Mouse (Mus musculus): ENCODE data around the gene Ptpro. TPM values are rescaled to one million over a fixed set of nuclear protein-coding genes. Genes with fewer than 3 reads are reported as not detected.
"Not testable (repeated sequence)": the region's sequence is repeated elsewhere in the genome, so short reads cannot be mapped to it uniquely, and the experiment has no call there.

Gene Ptpro
- polyA plus RNA-seq, 1 experiment from 2014 or later, result 1.8 TPM

GRCm38 (mm10) chr6:137446116-137446515 is 194.0 kb downstream of the Ptpro start:
- not testable (repeated sequence) for H3K4me3 ChIP-seq (ENCODE audit: low read length); ATAC-seq; H3K4me1 ChIP-seq (ENCODE audit: control insufficient read depth, insufficient read depth, low read length); H3K4me2 ChIP-seq (ENCODE audit: low read depth, low read length); H3K36me3 ChIP-seq (ENCODE audit: control insufficient read depth, insufficient read depth, low read length); H3K27ac ChIP-seq (ENCODE audit: low read length); H3K27me3 ChIP-seq (replicated peaks; ENCODE audit: control insufficient read depth, insufficient read depth, low read length); H3K9ac ChIP-seq (ENCODE audit: low read depth, low read length); H3K9me3 ChIP-seq (ENCODE audit: control insufficient read depth, low read length)
- 77% methylated on average over 6 of the region's 7 CpGs for WGBS

- no peak overlapping the region for H3K27ac ChIP-seq (ENCODE audit: low read length)
These were observed 203.5 kb downstream of the Ptpro start for GRCm38 (mm10) chr6:137455537-137456041.

GRCm38 (mm10) chr6:137456064-137456463 is 203.9 kb downstream of the Ptpro start:
- ATAC-seq, result 0 out of 2 replicates have a peak, but pooled peaks have one; percentile 16
- H3K9me3 ChIP-seq (ENCODE audit: control insufficient read depth, low read length), result no peaks in the 10 kb centered on the region
- 47% methylated on average over 7 of the region's 7 CpGs for WGBS

More at GRCm38 (mm10) chr6:137455537-137456041, 203.5 kb downstream of the Ptpro start:
- Histone ChIP-seq H3K27me3 (replicated peaks; ENCODE audit: control insufficient read depth, insufficient read depth, low read length) (no peaks in the 10 kb centered on the region), H3K4me1 (ENCODE audit: control insufficient read depth, insufficient read depth, low read length) (peaks cover 5% of the 10 kb centered on the region), H3K4me2 (ENCODE audit: low read depth, low read length) (0 out of 2 replicates have a peak overlapping the region, but pooled peaks have one; percentile 14), H3K9me3 (ENCODE audit: control insufficient read depth, low read length) (no peaks in the 10 kb centered on the region), H3K4me3 (ENCODE audit: low read length) (no peak overlapping the region), H3K9ac (ENCODE audit: low read depth, low read length) (no peak overlapping the region), H3K36me3 (ENCODE audit: control insufficient read depth, insufficient read depth, low read length) (no peaks in the 10 kb centered on the region)
- WGBS, result 13% methylated on average over 10 of the region's 10 CpGs
- peak; percentile 77 for ATAC-seq

GRCm38 (mm10) chr6:137457210-137457609 is 205.1 kb downstream of the Ptpro start:
- WGBS, result 29% methylated on average over 7 of the region's 7 CpGs
- Histone ChIP-seq H3K27ac (ENCODE audit: low read length) (no peak overlapping the region), H3K4me3 (ENCODE audit: low read length) (no peak overlapping the region), H3K4me2 (ENCODE audit: low read depth, low read length) (0 out of 2 replicates have a peak overlapping the region, but pooled peaks have one; percentile 0), H3K27me3 (replicated peaks; ENCODE audit: control insufficient read depth, insufficient read depth, low read length) (no peaks in the 10 kb centered on the region), H3K4me1 (ENCODE audit: control insufficient read depth, insufficient read depth, low read length) (peaks cover 5% of the 10 kb centered on the region), H3K9ac (ENCODE audit: low read depth, low read length) (no peak overlapping the region), H3K36me3 (ENCODE audit: control insufficient read depth, insufficient read depth, low read length) (no peaks in the 10 kb centered on the region), H3K9me3 (ENCODE audit: control insufficient read depth, low read length) (no peaks in the 10 kb centered on the region)
- ATAC-seq, result no peak

More at GRCm38 (mm10) chr6:137456064-137456463, 203.9 kb downstream of the Ptpro start:
- Histone ChIP-seq H3K4me3 (ENCODE audit: low read length) (no peak overlapping the region), H3K36me3 (ENCODE audit: control insufficient read depth, insufficient read depth, low read length) (no peaks in the 10 kb centered on the region), H3K27me3 (replicated peaks; ENCODE audit: control insufficient read depth, insufficient read depth, low read length) (no peaks in the 10 kb centered on the region), H3K27ac (ENCODE audit: low read length) (no peak overlapping the region), H3K9ac (ENCODE audit: low read depth, low read length) (no peak overlapping the region), H3K4me2 (ENCODE audit: low read depth, low read length) (0 out of 2 replicates have a peak overlapping the region, but pooled peaks have one; percentile 14), H3K4me1 (ENCODE audit: control insufficient read depth, insufficient read depth, low read length) (peaks cover 5% of the 10 kb centered on the region)

- no peaks in the 10 kb centered on the region for H3K27me3 ChIP-seq (replicated peaks; ENCODE audit: control insufficient read depth, insufficient read depth, low read length)
- H3K4me1 ChIP-seq (ENCODE audit: control insufficient read depth, insufficient read depth, low read length), result peaks cover 5% of the 10 kb centered on the region
- 81% methylated on average over 7 of the region's 7 CpGs for WGBS
These were observed 206.0 kb downstream of the Ptpro start for GRCm38 (mm10) chr6:137458136-137458535.

GRCm38 (mm10) chr6:137463771-137464170 is 211.7 kb downstream of the Ptpro start:
- no peak for ATAC-seq
- Histone ChIP-seq H3K27ac (ENCODE audit: low read length) (no peak overlapping the region), H3K4me1 (ENCODE audit: control insufficient read depth, insufficient read depth, low read length) (peaks cover 11% of the 10 kb centered on the region), H3K27me3 (replicated peaks; ENCODE audit: control insufficient read depth, insufficient read depth, low read length) (no peaks in the 10 kb centered on the region), H3K36me3 (ENCODE audit: control insufficient read depth, insufficient read depth, low read length) (no peaks in the 10 kb centered on the region), H3K4me2 (ENCODE audit: low read depth, low read length) (no peak overlapping the region), H3K9ac (ENCODE audit: low read depth, low read length) (no peak overlapping the region), H3K9me3 (ENCODE audit: control insufficient read depth, low read length) (no peaks in the 10 kb centered on the region), H3K4me3 (ENCODE audit: low read length) (no peak overlapping the region)
- WGBS, result 92% methylated on average over 5 of the region's 5 CpGs

More at GRCm38 (mm10) chr6:137458136-137458535, 206.0 kb downstream of the Ptpro start:
- no peak overlapping the region for H3K27ac ChIP-seq (ENCODE audit: low read length)
- H3K9me3 ChIP-seq (ENCODE audit: control insufficient read depth, low read length), result no peaks in the 10 kb centered on the region
- H3K36me3 ChIP-seq (ENCODE audit: control insufficient read depth, insufficient read depth, low read length), result no peaks in the 10 kb centered on the region
- no peak overlapping the region for H3K4me2 ChIP-seq (ENCODE audit: low read depth, low read length)
- no peak for ATAC-seq
- H3K9ac ChIP-seq (ENCODE audit: low read depth, low read length), result no peak overlapping the region
- H3K4me3 ChIP-seq (ENCODE audit: low read length), result no peak overlapping the region

GRCm38 (mm10) chr6:137465253-137465652 is 213.1 kb downstream of the Ptpro start:
- Histone ChIP-seq H3K36me3 (ENCODE audit: control insufficient read depth, insufficient read depth, low read length) (no peaks in the 10 kb centered on the region), H3K9ac (ENCODE audit: low read depth, low read length) (no peak overlapping the region), H3K4me2 (ENCODE audit: low read depth, low read length) (no peak overlapping the region), H3K9me3 (ENCODE audit: control insufficient read depth, low read length) (no peaks in the 10 kb centered on the region), H3K27me3 (replicated peaks; ENCODE audit: control insufficient read depth, insufficient read depth, low read length) (no peaks in the 10 kb centered on the region), H3K4me3 (ENCODE audit: low read length) (no peak overlapping the region), H3K4me1 (ENCODE audit: control insufficient read depth, insufficient read depth, low read length) (peaks cover 14% of the 10 kb centered on the region), H3K27ac (ENCODE audit: low read length) (peak overlapping the region; percentile 60)
- ATAC-seq, result peak; percentile 66
- WGBS, result 27% methylated on average over 2 of the region's 2 CpGs

GRCm38 (mm10) chr6:137466256-137466655 is 214.1 kb downstream of the Ptpro start:
- H3K4me3 ChIP-seq (ENCODE audit: low read length), result no peak overlapping the region

GRCm38 (mm10) chr6:137467696-137468095 is 215.6 kb downstream of the Ptpro start:
- Histone ChIP-seq H3K9ac (ENCODE audit: low read depth, low read length) (no peak overlapping the region), H3K4me3 (ENCODE audit: low read length) (no peak overlapping the region), H3K27ac (ENCODE audit: low read length) (no peak overlapping the region), H3K27me3 (replicated peaks; ENCODE audit: control insufficient read depth, insufficient read depth, low read length) (no peaks in the 10 kb centered on the region), H3K4me1 (ENCODE audit: control insufficient read depth, insufficient read depth, low read length) (peaks cover 30% of the 10 kb centered on the region), H3K4me2 (ENCODE audit: low read depth, low read length) (no peak overlapping the region), H3K36me3 (ENCODE audit: control insufficient read depth, insufficient read depth, low read length) (no peaks in the 10 kb centered on the region), H3K9me3 (ENCODE audit: control insufficient read depth, low read length) (no peaks in the 10 kb centered on the region)
- no peak for ATAC-seq
- WGBS, result 91% methylated on average over 3 of the region's 3 CpGs

More at GRCm38 (mm10) chr6:137466256-137466655, 214.1 kb downstream of the Ptpro start:
- Histone ChIP-seq H3K4me2 (ENCODE audit: low read depth, low read length) (no peak overlapping the region), H3K27ac (ENCODE audit: low read length) (no peak overlapping the region), H3K9ac (ENCODE audit: low read depth, low read length) (no peak overlapping the region), H3K27me3 (replicated peaks; ENCODE audit: control insufficient read depth, insufficient read depth, low read length) (no peaks in the 10 kb centered on the region), H3K9me3 (ENCODE audit: control insufficient read depth, low read length) (no peaks in the 10 kb centered on the region), H3K4me1 (ENCODE audit: control insufficient read depth, insufficient read depth, low read length) (peaks cover 22% of the 10 kb centered on the region), H3K36me3 (ENCODE audit: control insufficient read depth, insufficient read depth, low read length) (no peaks in the 10 kb centered on the region)
- no peak for ATAC-seq
- WGBS, result 76% methylated on average over 2 of the region's 2 CpGs

GRCm38 (mm10) chr6:137469541-137469940 is 217.4 kb downstream of the Ptpro start:
- H3K36me3 ChIP-seq (ENCODE audit: control insufficient read depth, insufficient read depth, low read length), result no peaks in the 10 kb centered on the region
- H3K4me2 ChIP-seq (ENCODE audit: low read depth, low read length), result no peak overlapping the region
- H3K9me3 ChIP-seq (ENCODE audit: control insufficient read depth, low read length), result no peaks in the 10 kb centered on the region
- no peak overlapping the region for H3K4me3 ChIP-seq (ENCODE audit: low read length)
- ATAC-seq, result no peak
- no peak overlapping the region for H3K9ac ChIP-seq (ENCODE audit: low read depth, low read length)
- WGBS, result 97% methylated on average over 4 of the region's 4 CpGs
- H3K27ac ChIP-seq (ENCODE audit: low read length), result no peak overlapping the region
- H3K27me3 ChIP-seq (replicated peaks; ENCODE audit: control insufficient read depth, insufficient read depth, low read length), result no peaks in the 10 kb centered on the region
- H3K4me1 ChIP-seq (ENCODE audit: control insufficient read depth, insufficient read depth, low read length), result peaks cover 30% of the 10 kb centered on the region
